In the genomic region with DNA sequence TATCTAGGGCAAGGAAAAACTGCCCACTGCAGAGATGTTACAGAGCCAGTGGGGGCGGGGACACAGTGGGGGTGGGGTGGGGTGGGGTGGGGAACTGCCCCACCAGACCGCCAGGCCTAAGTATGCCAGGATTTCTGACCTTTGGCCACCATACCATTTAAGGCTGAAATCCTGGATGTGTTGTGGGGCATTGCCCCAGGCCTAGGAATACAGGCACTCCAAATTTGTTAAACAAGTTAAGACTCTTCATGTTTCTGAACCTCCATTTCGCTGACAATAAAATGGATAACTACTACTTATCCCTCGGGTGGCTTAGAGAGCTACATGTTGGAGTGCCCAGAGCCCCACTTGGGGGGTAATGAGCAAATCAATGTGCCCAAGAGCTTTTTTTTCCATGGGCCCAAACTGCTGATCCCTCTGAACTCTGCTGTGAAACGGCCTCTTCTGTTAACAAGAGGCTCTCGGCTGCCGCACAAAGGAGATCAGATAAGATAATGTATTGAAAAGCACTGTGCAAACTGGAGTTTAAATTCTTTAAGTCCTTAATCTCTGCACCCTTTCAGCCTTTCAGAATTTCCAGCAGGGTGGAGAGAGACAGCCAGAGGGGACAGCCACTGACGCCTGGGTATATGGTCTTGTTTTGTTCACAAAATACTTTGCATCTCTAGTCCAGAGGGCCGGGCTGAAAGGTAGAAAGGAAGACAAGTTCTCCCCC, we compare ENCODE assay signal across 15 mouse cellular contexts. TPM values are rescaled to one million over a fixed set of nuclear protein-coding genes. Genes with fewer than 3 reads are reported as not detected.
A peak's percentile ranks its signal among the peaks of the same experiment; 100 is the strongest.
DNase-seq lines count a peak whose midpoint lies in the region; ATAC-seq lines count a peak whose summit lies in the region.
"Had no signal": no experiment of that assay in that cellular context is flagged by ENCODE, and none has a peak within 500 bp of the region (broad histone marks: within the 10 kb centered on the region; RNA-seq: fewer than 3 reads in every experiment).

No protein-coding gene starts in this region.

- H3K9ac ChIP-seq in heart, embryonic 14.5 days (ENCODE audit: low read length), result peak overlapping the region; percentile 38; the same call in 1 of the 2 replicates
- H3K9ac ChIP-seq in hindbrain, embryonic 13.5 days, result 0 out of 2 replicates have a peak overlapping the region, but pooled peaks have one; percentile 19
- H3K9ac ChIP-seq in neural tube, embryonic 12.5 days, result peak overlapping the region; percentile 71
- no peak overlapping the region for H3K9ac ChIP-seq in liver, embryonic 11.5 days (ENCODE audit: low read depth, low read length)
- H3K9ac ChIP-seq: liver, postnatal 0 days had no signal

- no peak for DNase-seq in heart, postnatal 4 days
- DNase-seq in embryo, embryonic 9.5 days (ENCODE audit: extremely low spot score), result peak; percentile 46
- no peak for DNase-seq in liver, embryonic 11.5 days (ENCODE audit: low spot score)
- no peak for DNase-seq in thymus, postnatal 14 days
- DNase-seq in right cerebral cortex, postnatal 10 days (ENCODE audit: low spot score in 2 of 2), result no peak
- DNase-seq: adrenal gland, postnatal 25 days; liver, postnatal 0 days had no signal

- no peaks in the 10 kb centered on the region for H3K9me3 ChIP-seq in heart, embryonic 14.5 days (ENCODE audit: control insufficient read depth, low read length)
- H3K9me3 ChIP-seq in hindbrain, embryonic 13.5 days, result no peaks in the 10 kb centered on the region
- H3K9me3 ChIP-seq in neural tube, embryonic 12.5 days, result no peaks in the 10 kb centered on the region
- H3K9me3 ChIP-seq in liver, embryonic 11.5 days (ENCODE audit: control insufficient read depth, low read length), result no peaks in the 10 kb centered on the region

- no peaks in the 10 kb centered on the region for H3K36me3 ChIP-seq in heart, embryonic 14.5 days (ENCODE audit: control insufficient read depth, insufficient read depth, low read length)
- no peaks in the 10 kb centered on the region for H3K36me3 ChIP-seq in hindbrain, embryonic 13.5 days
- no peaks in the 10 kb centered on the region for H3K36me3 ChIP-seq in neural tube, embryonic 12.5 days
- no peaks in the 10 kb centered on the region for H3K36me3 ChIP-seq in liver, embryonic 11.5 days (ENCODE audit: control insufficient read depth, insufficient read depth, low read length)

- H3K4me2 ChIP-seq in heart, embryonic 14.5 days (ENCODE audit: low read length), result peak overlapping the region; percentile 73
- peak overlapping the region; percentile 80 for H3K4me2 ChIP-seq in hindbrain, embryonic 13.5 days
- H3K4me2 ChIP-seq in neural tube, embryonic 12.5 days (replicated peaks), result peak overlapping the region; percentile 84
- H3K4me2 ChIP-seq in liver, embryonic 11.5 days, result no peak overlapping the region

- no peak for ATAC-seq in heart, embryonic 14.5 days (ENCODE audit: insufficient number of reproducible peaks, insufficient read depth, low FRiP score, low read depth)
- ATAC-seq in hindbrain, embryonic 13.5 days (ENCODE audit: low FRiP score), result no peak
- no peak for ATAC-seq in neural tube, embryonic 12.5 days (ENCODE audit: low FRiP score, low read depth)
- ATAC-seq in liver, embryonic 11.5 days (replicated peaks; ENCODE audit: low FRiP score), result no peak
- ATAC-seq: CD4-positive, CD25-positive, alpha-beta regulatory T cell, adult 4 months; liver, postnatal 0 days; Patski had no signal

- peaks cover 6 to 10% of the 10 kb centered on the region in 2 experiments; a peak in 2 of 4 replicates for H3K4me1 ChIP-seq in heart, embryonic 14.5 days (ENCODE audit: control insufficient read depth in 2 of 2, insufficient read depth in 2 of 2, low read length in 2 of 2)
- peaks cover 31% of the 10 kb centered on the region for H3K4me1 ChIP-seq in hindbrain, embryonic 13.5 days (replicated peaks)
- H3K4me1 ChIP-seq in neural tube, embryonic 12.5 days, result peaks cover 41% of the 10 kb centered on the region
- no peaks in the 10 kb centered on the region for H3K4me1 ChIP-seq in liver, embryonic 11.5 days (replicated peaks; ENCODE audit: control insufficient read depth, insufficient read depth, low read length)

- WGBS in heart, embryonic 14.5 days, result 25% methylated on average over 9 of the region's 9 CpGs
- WGBS in hindbrain, embryonic 13.5 days, result 6% methylated on average over 9 of the region's 9 CpGs
- 3% methylated on average over 9 of the region's 9 CpGs for WGBS in neural tube, embryonic 12.5 days
- WGBS in liver, embryonic 11.5 days, result 28% methylated on average over 9 of the region's 9 CpGs

- H3K27me3 ChIP-seq in heart, embryonic 14.5 days (ENCODE audit: control insufficient read depth, insufficient read depth, low read length), result peaks cover 89% of the 10 kb centered on the region
- H3K27me3 ChIP-seq in hindbrain, embryonic 13.5 days, result peaks cover 98% of the 10 kb centered on the region
- H3K27me3 ChIP-seq in neural tube, embryonic 12.5 days (replicated peaks), result peaks cover 74% of the 10 kb centered on the region
- H3K27me3 ChIP-seq in liver, embryonic 11.5 days (replicated peaks; ENCODE audit: control insufficient read depth, insufficient read depth, low read length), result peaks cover 96% of the 10 kb centered on the region

- peak overlapping the region; percentile 49 to 57; a peak in 3 of 4 replicates for H3K4me3 ChIP-seq in heart, embryonic 14.5 days (ENCODE audit: control insufficient read depth in 1 of 2, insufficient read depth in 1 of 2, low read depth in 1 of 2, low read length in 2 of 2)
- H3K4me3 ChIP-seq in hindbrain, embryonic 13.5 days, result peak overlapping the region; percentile 49
- H3K4me3 ChIP-seq in neural tube, embryonic 12.5 days, result peak overlapping the region; percentile 58
- no peak overlapping the region for H3K4me3 ChIP-seq in liver, embryonic 11.5 days (ENCODE audit: low read depth, low read length)

- H3K27ac ChIP-seq in heart, embryonic 14.5 days (replicated peaks in 1 of 2; ENCODE audit: control insufficient read depth in 1 of 2, insufficient read depth in 1 of 2, low read depth in 2 of 2, low read length in 2 of 2), result no peak overlapping the region
- H3K27ac ChIP-seq in hindbrain, embryonic 13.5 days, result no peak overlapping the region
- no peak overlapping the region for H3K27ac ChIP-seq in neural tube, embryonic 12.5 days
- no peak overlapping the region for H3K27ac ChIP-seq in liver, embryonic 11.5 days (ENCODE audit: low read depth, low read length)
- H3K27ac ChIP-seq: kidney, postnatal 0 days had no signal

RNA-seq across cellular contexts. Expression of a gene that starts 2.3 kb away (rescaled TPM):
- 2.8 and 3.0 TPM in 2 replicates for polyA plus RNA-seq in heart, embryonic 14.5 days (2014; fragmentation: Nextera tagmentation; extraction: Ambion mirVana)
- total RNA-seq in heart, postnatal 4 days (2021), result under 1 TPM; 0.55 to 0.86 TPM
- 7.5 and 8.3 TPM in 2 replicates for polyA plus RNA-seq in hindbrain, embryonic 13.5 days (2015; fragmentation: Nextera tagmentation; extraction: Ambion mirVana)
- 11.3 and 15.0 TPM in 2 replicates for polyA plus RNA-seq in neural tube, embryonic 12.5 days (2016; fragmentation: Nextera tagmentation; extraction: Ambion mirVana)
- polyA plus RNA-seq in liver, embryonic 11.5 days (2014; fragmentation: Nextera tagmentation; extraction: Ambion mirVana), result 2.4 and 3.1 TPM in 2 replicates
- total RNA-seq: gastrocnemius, adult 18-20 months; hematopoietic stem cell, adult 5-6 weeks had no signal
- polyA plus RNA-seq: CD4-positive, CD25-positive, alpha-beta regulatory T cell, adult 4 months; liver, postnatal 0 days; Patski had no signal
